Mouse (Mus musculus): Measurements from ENCODE around the gene Ackr2.

Ackr2 gene

GRCm38 (mm10) chr9:121892057-121892687, 6.0 kb upstream of the Ackr2 start:
- DNase-seq, result no peak

- DNase-seq, result no peak
Measured at GRCm38 (mm10) chr9:121894447-121894846, 3.7 kb upstream of the Ackr2 start.

- DNase-seq, result no peak
Measured at GRCm38 (mm10) chr9:121895392-121895993, 2.7 kb upstream of the Ackr2 start.

GRCm38 (mm10) chr9:121896820-121897219, 1.3 kb upstream of the Ackr2 start:
- DNase-seq, result no peak

GRCm38 (mm10) chr9:121899306-121899705, 1.2 kb downstream of the Ackr2 start:
- no peak for DNase-seq

GRCm38 (mm10) chr9:121900282-121900855, 2.2 kb downstream of the Ackr2 start:
- DNase-seq, result no peak

GRCm38 (mm10) chr9:121901710-121902700, 3.9 kb downstream of the Ackr2 start:
- no peak for DNase-seq

GRCm38 (mm10) chr9:121903476-121904305, 5.5 kb downstream of the Ackr2 start:
- peak; percentile 32 for DNase-seq

GRCm38 (mm10) chr9:121904319-121904718, 6.2 kb downstream of the Ackr2 start:
- DNase-seq, result no peak

GRCm38 (mm10) chr9:121904946-121905345, 6.8 kb downstream of the Ackr2 start:
- DNase-seq, result no peak

- no peak for DNase-seq
Measured at GRCm38 (mm10) chr9:121905556-121906185, 7.5 kb downstream of the Ackr2 start.

- no peak for DNase-seq
Measured at GRCm38 (mm10) chr9:121906456-121906855, 8.3 kb downstream of the Ackr2 start.

GRCm38 (mm10) chr9:121907356-121908070, 9.4 kb downstream of the Ackr2 start:
- DNase-seq, result no peak

GRCm38 (mm10) chr9:121908321-121908720, 10.2 kb downstream of the Ackr2 start:
- no peak for DNase-seq

- no peak for DNase-seq
Measured at GRCm38 (mm10) chr9:121909635-121910034, 11.5 kb downstream of the Ackr2 start.

- no peak for DNase-seq
Measured at GRCm38 (mm10) chr9:121911196-121911595, 13.0 kb downstream of the Ackr2 start.

GRCm38 (mm10) chr9:121912786-121913185, 14.6 kb downstream of the Ackr2 start:
- DNase-seq, result no peak

- no peak for DNase-seq
Measured at GRCm38 (mm10) chr9:121914226-121914757, 16.1 kb downstream of the Ackr2 start.

- DNase-seq, result no peak
Measured at GRCm38 (mm10) chr9:121915056-121915455, 16.9 kb downstream of the Ackr2 start.

GRCm38 (mm10) chr9:121916102-121916501, 17.9 kb downstream of the Ackr2 start, which contains the start of gene Cyp8b1:
TSS of gene Cyp8b1 (minus strand) at chr9:121916305.
- no peak for DNase-seq

- no peak for DNase-seq
Measured at GRCm38 (mm10) chr9:121919027-121919501, 20.9 kb downstream of the Ackr2 start.

All from cerebellum, adult 11-12 months (tissue).